Comparison of ENCODE assay signal across 19 mouse cellular contexts in genomic region chr1:174675316-174675715, GRCm38 (mm10).
DNase-seq lines count a peak whose midpoint lies in the region; ATAC-seq and TF ChIP-seq lines count a peak whose summit lies in the region.
"Had no signal": no experiment of that assay in that cellular context is flagged by ENCODE, and none has a peak within 500 bp of the region (broad histone marks: within the 10 kb centered on the region; RNA-seq: fewer than 3 reads in every experiment).

No protein-coding gene starts in this region.

- 31% methylated on average over 6 of the region's 6 CpGs for WGBS in embryonic facial prominence, embryonic 14.5 days
- 90% methylated on average over 6 of the region's 6 CpGs for WGBS in embryonic facial prominence, embryonic 10.5 days
- 34% methylated on average over 6 of the region's 6 CpGs for WGBS in lung, embryonic 14.5 days
- WGBS in lung, embryonic 16.5 days: 39% methylated on average over 6 of the region's 6 CpGs

- H3K9me3 ChIP-seq in embryonic facial prominence, embryonic 14.5 days (ENCODE audit: control insufficient read depth, low read length): no peaks in the 10 kb centered on the region
- H3K9me3 ChIP-seq in embryonic facial prominence, embryonic 10.5 days: no peaks in the 10 kb centered on the region
- H3K9me3 ChIP-seq in lung, embryonic 14.5 days (ENCODE audit: low read depth, low read length): no peaks in the 10 kb centered on the region
- H3K9me3 ChIP-seq in lung, embryonic 16.5 days (ENCODE audit: control insufficient read depth, low read length): no peaks in the 10 kb centered on the region
- H3K9me3 ChIP-seq: embryonic facial prominence, embryonic 13.5 days; forebrain, embryonic 13.5 days; forebrain, embryonic 15.5 days had no signal

- ATAC-seq in embryonic facial prominence, embryonic 14.5 days (ENCODE audit: low read depth): no peak
- peak; percentile 11; the same call in 1 of the 2 replicates for ATAC-seq in lung, embryonic 14.5 days (ENCODE audit: insufficient read depth)
- peak; percentile 13; the same call in 1 of the 2 replicates for ATAC-seq in lung, embryonic 16.5 days (ENCODE audit: low read depth)
- ATAC-seq: activated CD4-positive, CD25-positive, alpha-beta regulatory T cell, adult 4 months; CD4-positive, CD25-positive, alpha-beta regulatory T cell, adult 4 months; forebrain, postnatal 0 days; Patski had no signal

- peaks cover 14% of the 10 kb centered on the region; the same call in 1 of the 2 replicates for H3K4me1 ChIP-seq in embryonic facial prominence, embryonic 14.5 days (ENCODE audit: control insufficient read depth, insufficient read depth, low read length)
- H3K4me1 ChIP-seq in embryonic facial prominence, embryonic 10.5 days: peaks cover 6% of the 10 kb centered on the region; the same call in 1 of the 2 replicates
- H3K4me1 ChIP-seq in lung, embryonic 14.5 days (ENCODE audit: insufficient read depth): peaks cover 11% of the 10 kb centered on the region
- peaks cover 14% of the 10 kb centered on the region for H3K4me1 ChIP-seq in lung, embryonic 16.5 days (replicated peaks; ENCODE audit: control insufficient read depth, insufficient read depth, low read length)
- H3K4me1 ChIP-seq: forebrain, embryonic 13.5 days had no signal

- no peak for TF ChIP-seq CTCF in lung, embryonic 14.5 days (IDR thresholded peaks at IDR 0.05; ENCODE audit: low read depth)

- no peak overlapping the region for H3K27ac ChIP-seq in embryonic facial prominence, embryonic 14.5 days (replicated peaks; ENCODE audit: low read depth, low read length)
- H3K27ac ChIP-seq in embryonic facial prominence, embryonic 10.5 days (replicated peaks): no peak overlapping the region
- peak overlapping the region; percentile 12; the same call in 1 of the 2 replicates for H3K27ac ChIP-seq in lung, embryonic 14.5 days (ENCODE audit: low read depth)
- no peak overlapping the region for H3K27ac ChIP-seq in lung, embryonic 16.5 days (ENCODE audit: low read length)
- H3K27ac ChIP-seq: forebrain, embryonic 13.5 days; forebrain, embryonic 15.5 days had no signal

- H3K9ac ChIP-seq in embryonic facial prominence, embryonic 14.5 days (ENCODE audit: low read depth, low read length): no peak overlapping the region
- H3K9ac ChIP-seq in lung, embryonic 14.5 days: no peak overlapping the region
- H3K9ac ChIP-seq in lung, embryonic 16.5 days (ENCODE audit: low read length): no peak overlapping the region
- H3K9ac ChIP-seq: embryonic facial prominence, embryonic 13.5 days; forebrain, embryonic 13.5 days; forebrain, embryonic 15.5 days; forebrain, postnatal 0 days had no signal

- H3K4me2 ChIP-seq in embryonic facial prominence, embryonic 14.5 days (ENCODE audit: low read depth, low read length): no peak overlapping the region
- no peak overlapping the region for H3K4me2 ChIP-seq in lung, embryonic 14.5 days
- no peak overlapping the region for H3K4me2 ChIP-seq in lung, embryonic 16.5 days (ENCODE audit: low read depth, low read length)
- H3K4me2 ChIP-seq: embryonic facial prominence, embryonic 13.5 days; forebrain, embryonic 13.5 days; forebrain, embryonic 15.5 days had no signal

- no peaks in the 10 kb centered on the region for H3K36me3 ChIP-seq in embryonic facial prominence, embryonic 14.5 days (ENCODE audit: control insufficient read depth, insufficient read depth, low read length)
- H3K36me3 ChIP-seq in embryonic facial prominence, embryonic 10.5 days (replicated peaks): no peaks in the 10 kb centered on the region
- no peaks in the 10 kb centered on the region for H3K36me3 ChIP-seq in lung, embryonic 14.5 days (ENCODE audit: insufficient read depth)
- no peaks in the 10 kb centered on the region for H3K36me3 ChIP-seq in lung, embryonic 16.5 days (ENCODE audit: control insufficient read depth, insufficient read depth, low read length)
- H3K36me3 ChIP-seq: embryonic facial prominence, embryonic 13.5 days; forebrain, embryonic 15.5 days; G1E had no signal

- DNase-seq in embryonic facial prominence, embryonic 14.5 days (ENCODE audit: low spot score): peak; percentile 76
- no peak for DNase-seq in embryonic facial prominence, embryonic 10.5 days (ENCODE audit: low spot score)
- DNase-seq in lung, embryonic 14.5 days: peak; percentile 61
- no peak for DNase-seq in lung, postnatal 4 days
- DNase-seq in lung, adult 18-20 months: no peak
- DNase-seq: cerebellum, adult 11-12 months; cerebellum, adult 2 months; cerebellum, adult 9-10 months; cerebellum, postnatal 25 days; forebrain, postnatal 0 days had no signal

- H3K27me3 ChIP-seq in embryonic facial prominence, embryonic 14.5 days (replicated peaks; ENCODE audit: control insufficient read depth, insufficient read depth, low read length): no peaks in the 10 kb centered on the region
- no peaks in the 10 kb centered on the region for H3K27me3 ChIP-seq in embryonic facial prominence, embryonic 10.5 days (replicated peaks; ENCODE audit: low read depth, poor library complexity, severe bottlenecking)
- no peaks in the 10 kb centered on the region for H3K27me3 ChIP-seq in lung, embryonic 14.5 days (ENCODE audit: insufficient read depth, low read length)
- H3K27me3 ChIP-seq in lung, embryonic 16.5 days (ENCODE audit: control insufficient read depth, insufficient read depth, low read depth, low read length): no peaks in the 10 kb centered on the region
- H3K27me3 ChIP-seq: CH12.LX; forebrain, embryonic 13.5 days; forebrain, embryonic 15.5 days; Patski had no signal

- H3K4me3 ChIP-seq in embryonic facial prominence, embryonic 14.5 days (ENCODE audit: low read depth, low read length): no peak overlapping the region
- no peak overlapping the region for H3K4me3 ChIP-seq in embryonic facial prominence, embryonic 10.5 days
- H3K4me3 ChIP-seq in lung, embryonic 14.5 days (ENCODE audit: low read depth, low read length): no peak overlapping the region
- no peak overlapping the region for H3K4me3 ChIP-seq in lung, embryonic 16.5 days (ENCODE audit: low read length)
- H3K4me3 ChIP-seq: embryonic facial prominence, embryonic 13.5 days; forebrain, embryonic 13.5 days; forebrain, embryonic 15.5 days had no signal

Comparison
In these comparisons a context has a peak if more than half of its experiments do, and no peak if none do; other contexts are left out.
1. DNase-seq: peak in embryonic facial prominence, embryonic 14.5 days (single experiment) and lung, embryonic 14.5 days (single experiment); none in embryonic facial prominence, embryonic 10.5 days (single experiment), lung, postnatal 4 days (0 of 2) and lung, adult 18-20 months (0 of 2).